Mouse (Mus musculus): ENCODE measurements around the gene Pdia2. TPM values are rescaled to one million over a fixed set of nuclear protein-coding genes. Genes with fewer than 3 reads are reported as not detected.
"Not testable (repeated sequence)": the region's sequence is repeated elsewhere in the genome, so short reads cannot be mapped to it uniquely, and the experiment has no call there.

The Pdia2 gene
- polyA plus RNA-seq, 1 experiment from 2014 or later: 0.53 TPM

- H3K36me3 ChIP-seq: peaks cover 100% of the 10 kb centered on the region
- 91% methylated on average over 7 of the region's 7 CpGs for WGBS
These were observed 7.4 kb downstream of the Pdia2 start for GRCm38 (mm10) chr17:26191486-26191885.

GRCm38 (mm10) chr17:26188091-26188805 lies 10.6 kb downstream of the Pdia2 start:
- 95% methylated on average over 11 of the region's 11 CpGs for WGBS
- DNase-seq (ENCODE audit: low spot score): no peak
- H3K36me3 ChIP-seq: peaks cover 98% of the 10 kb centered on the region

More at GRCm38 (mm10) chr17:26191486-26191885, 7.4 kb downstream of the Pdia2 start:
- H3K9me3 ChIP-seq (replicated peaks); H3K4me1 ChIP-seq; DNase-seq (ENCODE audit: low spot score); H3K27me3 ChIP-seq (ENCODE audit: low read depth, poor library complexity, severe bottlenecking); H3K27ac ChIP-seq; H3K4me3 ChIP-seq: not testable (repeated sequence)

GRCm38 (mm10) chr17:26187592-26187991 lies 11.3 kb downstream of the Pdia2 start:
- no peak for DNase-seq (ENCODE audit: low spot score)
- Histone ChIP-seq H3K9me3 (replicated peaks) (no peaks in the 10 kb centered on the region), H3K27me3 (ENCODE audit: low read depth, poor library complexity, severe bottlenecking) (no peaks in the 10 kb centered on the region), H3K4me1 (no peaks in the 10 kb centered on the region), H3K36me3 (peaks cover 98% of the 10 kb centered on the region), H3K4me3 (no peak overlapping the region), H3K27ac (no peak overlapping the region)
- 96% methylated on average over 5 of the region's 5 CpGs for WGBS

More at GRCm38 (mm10) chr17:26188091-26188805, 10.6 kb downstream of the Pdia2 start:
- H3K27me3 ChIP-seq (ENCODE audit: low read depth, poor library complexity, severe bottlenecking): no peaks in the 10 kb centered on the region
- no peaks in the 10 kb centered on the region for H3K4me1 ChIP-seq
- no peak overlapping the region for H3K4me3 ChIP-seq
- no peak overlapping the region for H3K27ac ChIP-seq
- no peaks in the 10 kb centered on the region for H3K9me3 ChIP-seq (replicated peaks)

GRCm38 (mm10) chr17:26181179-26181578 lies 17.7 kb downstream of the Pdia2 start:
- DNase-seq (ENCODE audit: low spot score): no peak
- 92% methylated on average over 3 of the region's 3 CpGs for WGBS
- Histone ChIP-seq H3K27ac (no peak overlapping the region), H3K4me1 (no peaks in the 10 kb centered on the region), H3K4me3 (no peak overlapping the region), H3K36me3 (peaks cover 86% of the 10 kb centered on the region), H3K27me3 (ENCODE audit: low read depth, poor library complexity, severe bottlenecking) (no peaks in the 10 kb centered on the region), H3K9me3 (replicated peaks) (no peaks in the 10 kb centered on the region)

GRCm38 (mm10) chr17:26178611-26179010 lies 20.3 kb downstream of the Pdia2 start:
- H3K4me1 ChIP-seq: no peaks in the 10 kb centered on the region
- no peak overlapping the region for H3K27ac ChIP-seq
- H3K36me3 ChIP-seq: peaks cover 83% of the 10 kb centered on the region
- no peaks in the 10 kb centered on the region for H3K27me3 ChIP-seq (ENCODE audit: low read depth, poor library complexity, severe bottlenecking)
- no peak overlapping the region for H3K4me3 ChIP-seq
- H3K9me3 ChIP-seq (replicated peaks): no peaks in the 10 kb centered on the region
- no peak for DNase-seq (ENCODE audit: low spot score)

GRCm38 (mm10) chr17:26175248-26175647 lies 23.6 kb downstream of the Pdia2 start:
- not testable (repeated sequence) for H3K4me3 ChIP-seq; H3K4me1 ChIP-seq; H3K9me3 ChIP-seq (replicated peaks); H3K27ac ChIP-seq; H3K27me3 ChIP-seq (ENCODE audit: low read depth, poor library complexity, severe bottlenecking); DNase-seq (ENCODE audit: low spot score)
- peaks cover 65% of the 10 kb centered on the region for H3K36me3 ChIP-seq
- WGBS: 87% methylated on average over 2 of the region's 2 CpGs

GRCm38 (mm10) chr17:26168039-26168438 lies 30.8 kb downstream of the Pdia2 start:
- peaks cover 50% of the 10 kb centered on the region for H3K36me3 ChIP-seq
- no peaks in the 10 kb centered on the region for H3K4me1 ChIP-seq
- H3K27ac ChIP-seq: no peak overlapping the region
- no peak for DNase-seq (ENCODE audit: low spot score)
- no peak overlapping the region for H3K4me3 ChIP-seq
- WGBS: 100% methylated on average over 2 of the region's 2 CpGs
- H3K27me3 ChIP-seq (ENCODE audit: low read depth, poor library complexity, severe bottlenecking): no peaks in the 10 kb centered on the region
- H3K9me3 ChIP-seq (replicated peaks): no peaks in the 10 kb centered on the region

- no peaks in the 10 kb centered on the region for H3K27me3 ChIP-seq (ENCODE audit: low read depth, poor library complexity, severe bottlenecking)
- 96% methylated on average over 1 of the region's 1 CpGs for WGBS
- DNase-seq (ENCODE audit: low spot score): no peak
- H3K4me1 ChIP-seq: no peaks in the 10 kb centered on the region
- H3K9me3 ChIP-seq (replicated peaks): no peaks in the 10 kb centered on the region
- H3K27ac ChIP-seq: no peak overlapping the region
- no peak overlapping the region for H3K4me3 ChIP-seq
- H3K36me3 ChIP-seq: peaks cover 55% of the 10 kb centered on the region
These were observed 36.2 kb downstream of the Pdia2 start for GRCm38 (mm10) chr17:26162736-26163135.

GRCm38 (mm10) chr17:26151886-26152630 lies 46.8 kb downstream of the Pdia2 start:
- Histone ChIP-seq H3K4me1 (no peaks in the 10 kb centered on the region), H3K27ac (no peak overlapping the region), H3K27me3 (ENCODE audit: low read depth, poor library complexity, severe bottlenecking) (no peaks in the 10 kb centered on the region), H3K9me3 (replicated peaks) (no peaks in the 10 kb centered on the region), H3K4me3 (no peak overlapping the region), H3K36me3 (peaks cover 94% of the 10 kb centered on the region)
- WGBS: 91% methylated on average over 2 of the region's 2 CpGs
- DNase-seq (ENCODE audit: low spot score): no peak

- Histone ChIP-seq H3K4me1 (no peaks in the 10 kb centered on the region), H3K4me3 (no peak overlapping the region), H3K36me3 (peaks cover 98% of the 10 kb centered on the region), H3K27ac (no peak overlapping the region), H3K27me3 (ENCODE audit: low read depth, poor library complexity, severe bottlenecking) (no peaks in the 10 kb centered on the region), H3K9me3 (replicated peaks) (no peaks in the 10 kb centered on the region)
- DNase-seq (ENCODE audit: low spot score): no peak
- WGBS: 74% methylated on average over 2 of the region's 2 CpGs
These were observed 49.8 kb downstream of the Pdia2 start for GRCm38 (mm10) chr17:26149056-26149455.

Other genes starting within 250 kb of the Pdia2 start
- gene A930017K11Rik, start 246.5 kb downstream of the Pdia2 start, polyA plus RNA-seq (2016; fragmentation: Nextera tagmentation; extraction: Ambion mirVana): 0.08 and 0.20 TPM in 2 replicates
- gene Capn15, start 213.3 kb downstream of the Pdia2 start, polyA plus RNA-seq (2016; fragmentation: Nextera tagmentation; extraction: Ambion mirVana): 38.7 and 38.9 TPM in 2 replicates
- gene Rab11fip3, start 129.5 kb downstream of the Pdia2 start, polyA plus RNA-seq (2016; fragmentation: Nextera tagmentation; extraction: Ambion mirVana): 20.9 and 22.1 TPM in 2 replicates
- 23.0 and 26.3 TPM in 2 replicates for gene Decr2, start 108.8 kb downstream of the Pdia2 start, polyA plus RNA-seq (2016; fragmentation: Nextera tagmentation; extraction: Ambion mirVana)
- 163 and 186 TPM in 2 replicates for gene Nme4, start 103.5 kb downstream of the Pdia2 start, polyA plus RNA-seq (2016; fragmentation: Nextera tagmentation; extraction: Ambion mirVana)
- 0.53 and 0.56 TPM in 2 replicates for gene Tmem8, start 85.8 kb downstream of the Pdia2 start, polyA plus RNA-seq (2016; fragmentation: Nextera tagmentation; extraction: Ambion mirVana)
- 302 and 336 TPM in 2 replicates for gene Mrpl28, start 75.6 kb downstream of the Pdia2 start, polyA plus RNA-seq (2016; fragmentation: Nextera tagmentation; extraction: Ambion mirVana)
- gene Axin1, start 60.4 kb downstream of the Pdia2 start, polyA plus RNA-seq (2016; fragmentation: Nextera tagmentation; extraction: Ambion mirVana): 11.5 and 14.2 TPM in 2 replicates
- gene Rgs11, start 3.9 kb upstream of the Pdia2 start, polyA plus RNA-seq (2016; fragmentation: Nextera tagmentation; extraction: Ambion mirVana): 1.3 and 1.5 TPM in 2 replicates
- gene Arhgdig, start 8.7 kb upstream of the Pdia2 start, polyA plus RNA-seq (2016; fragmentation: Nextera tagmentation; extraction: Ambion mirVana): 2.0 and 4.2 TPM in 2 replicates
- 21.5 and 28.0 TPM in 2 replicates for gene Fam234a, start 45.2 kb upstream of the Pdia2 start, polyA plus RNA-seq (2016; fragmentation: Nextera tagmentation; extraction: Ambion mirVana)
- gene Luc7l, start 53.8 kb upstream of the Pdia2 start, polyA plus RNA-seq (2016; fragmentation: Nextera tagmentation; extraction: Ambion mirVana): 136 and 137 TPM in 2 replicates
- 0.05 and 0.10 TPM in 2 replicates for gene Neurl1b, start 215.7 kb upstream of the Pdia2 start, polyA plus RNA-seq (2016; fragmentation: Nextera tagmentation; extraction: Ambion mirVana)

All from limb, embryonic 10.5 days (tissue).